Mouse (Mus musculus): ENCODE measurements around the gene Krtap10-10.
"Not testable (repeated sequence)": the region's sequence is repeated elsewhere in the genome, so short reads cannot be mapped to it uniquely, and the experiment has no call there.

The Krtap10-10 gene

DNA sequence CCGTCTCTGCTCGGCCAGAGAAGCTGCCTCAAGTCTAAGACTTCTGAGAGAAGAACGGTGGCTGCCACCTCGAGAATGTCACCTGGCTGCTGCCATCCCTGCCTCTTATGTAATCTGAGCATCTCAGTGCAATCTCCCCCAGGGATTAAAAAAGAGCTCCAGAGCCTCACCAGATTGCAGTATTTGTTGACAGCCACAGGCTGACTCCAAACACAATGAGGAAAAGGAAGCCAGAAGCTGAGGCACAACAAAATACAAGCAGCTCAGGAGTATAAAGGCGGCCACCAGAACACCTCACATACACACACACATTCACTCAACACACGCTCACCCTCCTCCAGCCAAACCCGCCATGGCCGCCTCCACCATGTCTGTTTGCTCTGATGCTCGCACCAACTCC, at the start of gene Krtap10-10:
Gene Krtap10-10 (plus strand): TSS at position 301 of the 400 bp plus-strand sequence.
- no peak for DNase-seq

DNA sequence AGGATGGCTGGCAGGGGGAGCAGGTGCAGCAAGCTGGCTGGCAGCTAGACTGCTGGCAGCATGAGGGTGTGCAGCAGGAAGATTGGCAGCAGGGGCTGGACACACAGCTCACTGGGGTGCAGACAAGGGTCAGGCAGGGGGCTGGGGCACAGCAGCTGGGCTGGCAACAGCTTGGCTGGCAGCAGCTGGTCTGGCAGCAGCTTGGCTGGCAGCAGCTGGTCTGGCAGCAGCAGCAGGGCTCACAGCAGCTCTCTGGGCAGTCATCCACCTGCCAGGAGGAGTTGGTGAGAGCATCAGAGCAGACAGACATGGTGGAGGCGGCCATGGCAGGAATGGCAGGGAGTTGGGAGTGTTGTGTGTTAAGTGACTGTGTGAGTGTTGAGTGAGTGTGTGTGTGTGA, 47.9 kb upstream of the Krtap10-10 start, which contains the start of gene Gm7137:
Gene Gm7137 (minus strand): TSS at position 325 of the 400 bp plus-strand sequence.
- DNase-seq, result not testable (repeated sequence)

DNA sequence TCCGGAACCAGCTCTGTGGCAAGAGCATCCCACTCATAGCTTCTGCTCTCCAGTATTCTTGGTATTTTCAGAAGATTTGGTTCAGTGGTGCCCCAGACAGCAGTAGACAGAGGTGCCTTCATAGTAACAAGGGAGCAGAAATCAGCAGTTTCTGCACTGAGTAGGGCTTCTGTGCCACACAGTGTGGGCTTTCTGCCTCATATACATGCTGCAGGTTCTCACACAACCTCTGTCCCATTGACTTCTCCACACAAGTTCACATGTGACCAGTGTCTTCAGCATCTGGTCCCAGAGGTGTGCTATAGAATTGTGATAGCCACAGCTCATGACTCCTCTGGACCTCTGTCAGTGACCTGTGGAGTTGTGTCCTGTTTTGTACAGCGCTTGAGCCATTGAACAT, 47.1 kb upstream of the Krtap10-10 start:
- no peak for DNase-seq

DNA sequence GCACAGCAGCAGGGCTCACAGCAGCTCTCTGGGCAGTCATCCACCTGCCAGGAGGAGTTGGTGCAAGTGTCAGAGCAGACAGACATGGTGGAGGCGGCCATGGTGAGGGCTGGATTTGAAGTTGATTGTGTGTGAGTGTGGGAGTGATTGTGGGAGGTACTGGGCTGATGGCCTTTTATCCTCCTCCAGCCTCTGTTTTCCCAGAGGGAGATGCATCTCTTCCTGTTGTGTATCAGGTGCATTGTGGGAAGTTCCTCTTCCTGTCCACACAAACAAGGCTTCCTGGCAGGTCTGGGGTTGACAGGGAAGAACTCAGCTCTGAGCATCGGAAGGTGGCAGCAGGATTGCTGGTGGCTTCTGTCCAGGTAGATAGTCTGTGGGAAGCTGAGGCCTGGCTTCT, 40.8 kb upstream of the Krtap10-10 start, which contains the start of gene Gm9639:
Gene Gm9639 (minus strand): TSS at position 101 of the 400 bp plus-strand sequence.
- no peak for DNase-seq

DNA sequence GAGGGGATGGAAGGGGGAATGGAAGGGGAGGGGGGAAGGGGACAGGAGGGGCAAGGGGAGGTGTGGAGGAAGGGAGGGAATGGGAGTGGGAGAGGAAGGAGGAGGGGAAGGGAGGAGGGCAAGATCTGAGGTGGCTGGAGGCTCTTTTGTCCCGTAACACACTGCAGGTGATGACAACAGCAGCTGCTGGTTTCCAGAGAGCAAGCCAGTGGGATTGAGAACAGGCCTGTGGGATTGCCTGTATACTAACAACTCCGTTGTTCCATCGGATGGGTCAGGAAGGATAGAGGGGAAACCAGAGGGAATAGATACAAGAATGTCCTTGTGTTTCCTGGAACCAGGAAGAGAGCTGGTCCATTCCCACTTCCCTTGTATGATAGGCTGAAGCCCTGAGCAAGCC, 38.1 kb upstream of the Krtap10-10 start:
- no peak for DNase-seq

DNA sequence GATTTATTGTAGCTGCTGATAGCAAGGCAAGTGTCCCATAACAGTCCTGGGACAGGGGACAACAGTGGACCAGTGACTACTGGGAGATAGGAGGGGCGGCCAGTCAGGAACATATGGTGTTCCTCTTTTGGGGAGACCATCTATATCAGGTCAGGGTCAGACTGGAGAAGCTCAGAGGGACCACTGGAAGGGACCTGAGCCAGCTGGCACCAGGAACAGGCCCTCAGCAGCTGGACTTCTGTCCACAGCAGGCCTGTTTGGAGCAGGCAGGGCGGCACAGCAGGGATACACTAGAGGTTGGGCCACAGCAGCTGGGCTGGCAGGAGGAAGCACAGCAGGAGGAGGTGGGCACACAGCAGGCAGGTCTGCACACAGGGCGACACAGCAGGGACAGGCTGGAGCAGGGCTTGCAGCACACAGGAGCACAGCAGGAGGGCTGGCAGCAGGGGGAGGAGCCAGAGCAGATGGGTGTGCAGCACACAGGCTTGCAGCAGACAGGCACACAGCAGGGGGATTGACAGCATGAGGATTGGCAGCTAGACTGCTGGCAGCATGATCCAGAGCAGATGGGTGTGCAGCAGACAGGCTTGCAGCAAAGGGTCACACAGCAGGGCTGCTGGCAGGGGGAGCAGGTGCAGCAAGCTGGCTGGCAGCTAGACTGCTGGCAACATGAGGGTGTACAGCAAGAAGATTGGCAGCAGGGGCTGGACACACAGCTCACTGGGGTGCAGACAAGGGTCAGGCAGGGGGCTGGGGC, 37.4 kb upstream of the Krtap10-10 start:
- peak in 1 of 2 experiments; percentile 14 for DNase-seq

DNA sequence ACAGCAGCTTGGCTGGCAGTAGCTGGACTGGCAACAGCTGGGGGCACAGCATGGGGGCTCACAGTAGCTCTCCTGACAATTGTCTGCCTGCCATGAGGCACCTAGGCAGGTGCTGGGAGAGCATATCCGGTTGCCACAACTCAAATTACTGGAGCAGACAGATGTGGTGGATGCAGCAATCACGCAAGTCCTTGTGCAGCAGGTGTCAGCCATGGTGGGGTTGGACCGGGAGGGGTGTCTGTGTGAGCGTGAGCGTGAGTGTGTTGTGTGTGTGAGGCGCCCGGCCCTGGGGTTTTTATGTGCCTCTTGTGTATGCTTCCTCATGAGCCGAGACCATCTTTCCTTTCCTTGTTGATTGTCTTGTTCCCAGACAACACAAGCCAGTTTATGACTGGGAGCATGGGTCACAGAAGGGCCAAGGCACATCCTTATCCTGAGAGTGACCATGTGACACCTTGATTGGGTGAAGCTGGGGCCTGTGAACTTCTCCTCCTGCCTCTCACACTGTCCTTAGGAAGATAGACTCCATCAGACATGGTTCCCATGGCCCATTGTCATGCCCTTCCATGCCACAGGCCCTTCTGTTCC, 36.7 kb upstream of the Krtap10-10 start, which contains the start of gene Gm19668:
Gene Gm19668 (minus strand): TSS at position 213 of the 588 bp plus-strand sequence.
- DNase-seq, result no peak

DNA sequence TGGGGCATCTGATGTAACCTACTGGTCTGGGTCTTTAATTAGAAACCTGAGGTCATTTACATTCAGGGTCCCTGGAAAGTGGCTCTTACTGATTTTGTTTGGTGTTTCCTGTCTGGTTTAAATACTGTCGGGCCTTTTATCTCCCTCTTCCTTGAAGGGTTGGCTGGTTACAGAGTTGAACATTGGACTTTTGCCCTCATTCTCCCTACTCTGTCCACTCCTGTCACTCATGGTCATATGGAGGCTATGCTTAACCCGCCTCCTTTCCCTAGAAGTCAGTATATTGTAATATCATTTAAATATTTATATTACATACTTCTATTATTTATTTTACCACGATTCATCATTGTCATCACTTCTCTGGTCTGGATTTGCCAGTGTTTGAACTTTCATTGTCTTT, 31.7 kb upstream of the Krtap10-10 start:
- DNase-seq, result no peak

DNA sequence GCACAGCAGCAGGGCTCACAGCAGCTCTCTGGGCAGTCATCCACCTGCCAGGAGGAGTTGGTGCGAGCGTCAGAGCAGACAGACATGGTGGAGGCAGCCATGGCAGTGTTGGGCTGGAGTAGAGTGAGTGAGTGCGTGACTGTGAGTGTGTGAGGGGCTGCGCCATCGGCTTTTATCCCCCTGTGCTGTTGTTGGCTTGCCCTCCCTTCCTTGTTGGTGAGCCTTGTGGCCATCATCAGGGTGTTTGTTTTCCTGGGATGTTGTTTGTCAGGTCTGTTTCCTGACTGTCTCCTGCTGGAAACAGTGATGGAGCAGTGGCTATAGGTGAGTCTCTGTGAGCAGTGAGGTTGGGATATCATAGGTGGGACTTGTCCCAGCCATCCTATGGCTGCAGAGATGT, 24.0 kb upstream of the Krtap10-10 start, which contains the start of gene Gm9507:
Gene Gm9507 (minus strand): TSS at position 101 of the 400 bp plus-strand sequence.
- no peak for DNase-seq

DNA sequence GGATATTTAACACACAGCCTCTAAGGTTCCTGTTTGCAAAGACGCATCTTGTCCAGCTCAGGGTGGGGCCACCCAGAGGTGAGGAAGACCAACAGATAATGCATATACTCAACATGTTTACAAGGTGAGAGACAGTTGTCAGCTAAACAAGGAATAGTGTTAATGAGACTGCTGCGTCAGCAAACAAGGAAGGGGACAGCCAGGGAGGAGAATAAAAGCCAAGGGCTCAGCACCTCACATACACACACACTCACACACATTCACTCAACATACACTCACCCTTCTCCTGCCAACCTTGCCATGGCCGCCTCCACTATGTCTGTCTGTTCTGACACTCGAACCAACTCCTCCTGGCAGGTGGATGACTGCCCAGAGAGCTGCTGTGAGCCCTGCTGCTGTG, 21.4 kb upstream of the Krtap10-10 start, which contains the start of gene Gm2696:
Gene Gm2696 (plus strand): TSS at position 301 of the 400 bp plus-strand sequence.
- DNase-seq, result no peak

DNA sequence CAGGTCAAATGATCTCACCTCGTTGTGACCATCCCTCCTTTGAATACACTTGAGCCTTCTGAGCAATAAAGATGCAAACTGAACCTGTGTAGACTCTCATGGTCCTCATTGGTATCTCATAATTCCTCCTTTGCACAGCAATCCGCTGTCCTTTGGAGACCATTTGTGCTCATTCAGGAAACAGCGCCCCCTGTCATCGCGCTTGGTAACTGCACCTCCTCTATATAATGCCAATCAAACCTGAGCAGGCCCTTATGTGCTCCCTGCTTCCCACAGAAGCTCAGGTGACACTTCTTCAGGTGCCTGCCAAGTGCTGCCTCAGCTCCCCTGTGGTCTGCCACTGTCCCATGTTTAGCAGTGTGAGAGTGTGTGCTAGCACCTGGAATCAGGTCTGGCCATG, 20.2 kb upstream of the Krtap10-10 start:
- no peak for DNase-seq

DNA sequence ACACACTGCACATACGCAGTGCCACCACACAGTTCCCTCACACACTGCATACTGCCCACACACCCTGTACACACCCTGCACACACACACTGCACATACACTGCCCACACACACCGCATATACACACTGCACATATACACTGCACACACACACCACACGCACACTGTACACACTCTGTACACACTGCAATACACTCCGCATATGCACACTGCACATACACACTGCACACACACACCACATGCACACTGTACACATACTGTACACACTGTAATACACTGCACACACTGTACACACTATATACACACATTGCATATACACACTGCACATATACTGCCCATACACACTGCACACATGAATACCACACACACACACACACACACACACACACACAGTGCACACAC, 17.2 kb upstream of the Krtap10-10 start:
- DNase-seq, result no peak

DNA sequence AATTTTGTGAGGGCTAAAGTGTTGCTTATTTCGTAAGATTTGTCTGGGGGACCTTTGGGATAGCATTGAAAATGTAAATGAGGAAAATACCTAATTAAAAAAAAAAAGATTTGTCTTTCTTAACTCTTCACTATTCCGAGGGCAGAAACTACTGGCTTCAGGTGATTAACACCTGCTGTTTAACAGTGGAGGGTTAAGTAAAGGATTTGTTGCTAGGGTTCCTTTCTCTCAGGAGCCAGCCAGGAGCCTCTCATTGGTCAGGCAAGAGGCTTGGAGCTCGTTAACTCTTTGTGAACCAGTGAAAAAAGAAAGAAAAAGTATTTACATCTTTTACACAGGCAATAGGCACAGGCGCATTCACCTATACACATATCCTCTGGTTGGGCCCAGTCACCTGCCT, 16.5 kb upstream of the Krtap10-10 start:
- no peak for DNase-seq

DNA sequence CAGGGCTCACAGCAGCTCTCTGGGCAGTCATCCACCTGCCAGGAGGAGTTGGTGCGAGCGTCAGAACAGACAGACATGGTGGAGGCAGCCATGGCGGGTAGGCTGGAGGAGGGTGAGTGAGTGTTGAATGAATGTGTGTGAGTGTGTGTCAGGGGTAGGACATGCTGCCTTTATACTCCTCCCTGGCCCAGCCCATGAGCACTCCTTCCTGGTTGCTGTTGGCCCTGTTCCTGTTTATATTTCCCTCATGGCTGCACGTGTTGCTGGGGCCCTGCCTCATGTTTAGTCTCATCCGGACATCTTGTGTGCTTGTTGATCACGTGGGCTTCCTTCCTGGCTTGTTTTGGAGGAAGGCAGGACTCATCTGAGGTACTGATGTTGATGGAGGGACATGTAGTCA, 8.8 kb upstream of the Krtap10-10 start, which contains the start of gene Krtap10-4:
Gene Krtap10-4 (minus strand): TSS at position 145 of the 400 bp plus-strand sequence.
- DNase-seq, result no peak

DNA sequence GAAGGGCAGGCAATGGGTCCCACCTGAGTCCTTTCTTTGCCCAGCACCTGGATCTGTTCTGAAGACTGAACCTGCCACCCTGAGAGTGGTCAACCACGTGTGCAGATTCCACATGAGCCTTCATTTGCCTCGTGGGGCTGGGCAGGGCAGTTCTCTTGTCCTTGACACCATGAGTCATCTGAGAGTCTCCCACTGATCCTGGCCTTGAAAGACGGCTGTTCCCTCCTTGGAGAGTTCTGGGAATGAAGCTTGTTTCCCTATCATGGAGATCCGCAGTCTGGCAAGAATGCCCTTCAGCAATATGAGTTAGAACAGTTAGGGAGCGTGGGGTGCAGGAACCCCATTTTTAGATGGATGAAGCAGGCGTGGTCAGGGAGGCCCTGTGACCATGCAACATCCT, 3.3 kb downstream of the Krtap10-10 start:
- DNase-seq, result no peak

DNA sequence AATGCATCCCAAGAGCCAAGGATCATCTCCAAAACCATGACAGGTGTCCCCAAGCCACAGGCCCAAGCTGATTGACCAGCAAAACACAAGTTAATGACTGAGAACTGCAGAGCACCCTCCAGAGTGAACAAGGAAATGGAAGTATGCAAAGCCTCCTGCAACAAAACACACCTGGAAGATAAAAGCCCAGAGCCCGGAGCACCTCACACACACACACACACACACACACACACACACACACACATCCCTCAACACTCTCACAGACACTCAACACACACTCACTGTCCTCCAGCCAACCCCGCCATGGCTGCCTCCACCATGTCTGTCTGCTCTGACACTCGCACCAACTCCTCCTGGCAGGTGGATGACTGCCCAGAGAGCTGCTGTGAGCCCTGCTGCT, 10.8 kb downstream of the Krtap10-10 start, which contains the start of gene Gm36176:
Gene Gm36176 (plus strand): TSS at position 301 of the 400 bp plus-strand sequence.
- DNase-seq, result no peak

DNA sequence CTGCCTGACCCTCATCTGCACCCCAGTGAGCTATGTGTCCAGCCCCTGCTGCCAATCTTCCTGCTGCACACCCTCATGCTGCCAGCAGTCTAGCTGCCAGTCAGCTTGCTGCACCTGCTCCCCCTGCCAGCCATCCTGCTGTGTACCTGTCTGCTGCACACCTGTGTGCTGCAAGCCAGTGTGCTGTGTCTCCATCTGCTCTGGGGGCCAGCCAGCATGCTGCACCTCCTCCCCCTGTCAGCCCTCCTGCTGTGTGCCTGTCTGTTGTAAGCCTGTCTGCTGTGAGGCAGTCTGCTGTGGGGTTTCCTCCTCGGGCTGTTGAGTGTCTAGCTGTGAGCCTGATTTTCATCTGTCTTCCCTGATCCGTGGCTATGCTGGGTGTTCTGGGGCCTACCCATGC, 11.2 kb downstream of the Krtap10-10 start:
- DNase-seq, result peak; percentile 19 to 37

DNA sequence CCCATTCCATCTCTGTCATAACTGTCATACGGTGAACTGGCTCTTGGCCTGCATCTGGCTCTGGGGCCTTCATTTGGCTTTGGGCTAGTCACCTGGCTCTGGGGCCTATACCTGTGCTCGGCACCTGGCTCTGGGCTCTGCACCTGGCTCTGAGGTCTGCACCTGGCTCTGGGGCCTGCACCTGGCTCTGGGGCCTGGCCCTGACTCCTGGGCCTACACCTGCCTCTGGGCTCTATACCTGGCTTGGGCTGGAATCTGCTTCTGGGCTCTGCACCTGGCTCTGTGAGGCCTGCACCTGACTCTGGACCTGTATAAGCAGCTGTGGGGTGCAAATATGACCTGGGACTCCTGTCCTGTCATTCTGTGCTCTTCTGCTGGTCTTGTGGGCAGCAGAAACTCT, 11.8 kb downstream of the Krtap10-10 start:
- no peak for DNase-seq

DNA sequence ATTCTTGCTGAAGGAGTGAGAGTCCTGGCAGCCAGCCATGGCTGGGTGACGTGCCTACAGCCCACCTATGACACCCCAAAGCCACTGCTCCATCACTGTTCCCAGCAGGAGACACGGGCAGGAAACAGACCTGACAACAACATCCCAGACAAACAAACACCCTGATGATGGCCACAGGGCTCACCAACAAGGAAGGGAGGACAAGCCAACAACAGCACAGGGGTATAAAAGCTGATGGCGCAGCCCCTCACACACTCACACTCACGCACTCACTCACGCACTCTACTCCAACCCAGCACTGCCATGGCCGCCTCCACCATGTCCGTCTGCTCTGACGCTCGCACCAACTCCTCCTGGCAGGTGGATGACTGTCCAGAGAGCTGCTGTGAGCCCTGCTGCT, 16.8 kb downstream of the Krtap10-10 start, which contains the start of gene Gm10318:
Gene Gm10318 (plus strand): TSS at position 301 of the 400 bp plus-strand sequence.
- no peak for DNase-seq

DNA sequence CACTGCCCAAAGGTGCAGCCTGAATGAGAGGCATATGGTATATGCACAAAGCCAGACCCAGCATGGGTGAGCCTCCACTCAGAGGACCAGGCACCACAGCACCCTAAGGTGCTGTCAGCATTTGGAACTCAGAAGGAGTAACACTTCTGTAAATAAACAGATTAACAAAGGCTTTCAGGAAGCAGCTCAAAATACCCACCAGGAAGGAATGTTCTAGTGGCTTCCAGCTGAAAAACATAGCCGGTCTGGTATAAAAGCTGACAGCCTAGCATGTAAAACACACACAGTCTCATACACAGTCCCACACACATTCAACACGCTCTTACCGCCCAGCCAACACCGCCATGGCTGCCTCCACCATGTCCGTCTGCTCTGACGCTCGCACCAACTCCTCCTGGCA, 25.9 kb downstream of the Krtap10-10 start, which contains the start of gene Gm3285:
Gene Gm3285 (plus strand): TSS at position 301 of the 400 bp plus-strand sequence.
- DNase-seq, result no peak

DNA sequence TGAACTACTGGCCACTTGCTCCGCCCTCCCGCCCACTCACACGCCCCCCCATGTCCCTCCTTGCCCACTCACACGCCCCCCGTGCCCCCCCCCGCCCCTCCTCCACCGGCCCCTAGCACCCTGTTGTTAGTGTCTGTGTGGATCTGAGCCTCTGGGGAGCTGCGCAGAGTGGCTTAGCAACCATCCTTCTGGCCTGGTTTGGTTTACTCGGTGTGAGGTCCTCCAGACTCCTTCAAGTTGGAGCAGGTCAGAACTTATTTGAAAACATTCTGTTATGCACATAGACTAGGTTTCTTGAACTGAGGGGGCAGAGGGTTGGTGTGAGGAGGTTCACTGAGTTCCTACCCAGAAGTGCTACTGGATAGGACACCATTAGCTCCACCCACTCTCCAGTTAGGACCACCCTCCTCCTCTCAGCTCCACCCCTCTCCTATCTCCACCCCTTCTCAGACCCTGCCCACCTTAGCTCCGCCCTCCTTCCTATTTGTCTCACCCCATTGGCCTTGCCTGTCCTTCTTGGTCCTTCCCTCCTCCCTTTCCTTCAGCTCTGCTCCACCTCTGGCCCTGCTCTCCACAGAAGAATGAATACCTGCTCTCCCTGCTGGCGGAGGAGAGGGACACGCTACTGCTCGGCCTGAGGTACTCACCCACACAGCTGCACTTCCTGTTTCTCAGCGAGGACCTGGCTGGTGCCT, 28.5 kb downstream of the Krtap10-10 start:
- DNase-seq, result peak in 1 of 2 experiments; percentile 10

DNA sequence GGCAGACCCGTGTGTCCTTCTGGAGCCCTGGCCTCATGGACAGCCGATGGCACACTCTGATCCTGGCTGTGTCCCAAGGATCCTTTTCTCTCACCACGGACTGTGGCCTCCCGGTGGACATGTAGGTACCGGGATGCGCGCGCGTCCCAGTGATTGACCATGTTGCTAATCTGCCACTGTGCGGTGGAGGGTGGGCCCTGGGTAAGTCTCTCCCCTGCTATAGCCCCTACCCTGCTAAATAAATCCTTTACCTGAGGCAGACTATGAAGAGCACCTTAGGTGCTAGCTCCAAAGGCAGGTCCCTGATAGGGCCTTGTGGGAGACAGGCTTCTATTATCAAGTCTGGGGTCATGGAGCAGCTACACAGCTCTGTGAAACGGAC, 29.0 kb downstream of the Krtap10-10 start:
- no peak for DNase-seq

DNA sequence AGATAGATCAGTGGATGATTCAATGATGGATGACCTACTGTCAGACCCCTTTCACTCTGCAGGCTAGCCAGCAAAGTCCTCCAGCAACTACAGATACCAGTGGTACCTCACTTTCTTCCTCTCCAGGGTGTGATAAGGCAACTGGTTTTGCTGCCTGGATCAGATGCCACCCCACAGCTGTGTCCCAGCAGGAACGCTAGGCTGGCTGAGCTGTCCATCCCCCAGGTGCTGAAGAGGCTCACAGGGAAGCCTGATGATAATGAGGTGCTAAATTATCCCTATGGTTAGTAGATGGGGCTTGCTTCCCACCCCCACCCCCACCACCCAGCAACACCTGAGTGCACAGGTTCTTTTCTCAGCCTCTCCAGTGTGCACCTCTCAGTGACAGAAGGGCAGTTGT, 31.8 kb downstream of the Krtap10-10 start:
- no peak for DNase-seq
